ENCODE assay signal across 7 mouse cellular contexts in genomic region chr2:131233307-131234126, GRCm38 (mm10). TPM values are rescaled to one million over a fixed set of nuclear protein-coding genes. Genes with fewer than 3 reads are reported as not detected.
DNase-seq lines count a peak whose midpoint lies in the region; ATAC-seq lines count a peak whose summit lies in the region.

Gene Mavs, plus strand, starts transcription at chr2:131234063.

- peak; percentile 99 for ATAC-seq in intestine, embryonic 15.5 days

- peak within 1 kb of the TSS; percentile 90 for H3K4me2 ChIP-seq in intestine, embryonic 15.5 days (replicated peaks)

- DNase-seq in adrenal gland, adult 2 months, result peak; percentile 98
- DNase-seq in embryo, embryonic 11.5 days (ENCODE audit: low read depth, low spot score), result peak; percentile 91
- DNase-seq in gastrocnemius, postnatal 36 days, result peak; percentile 91 to 96
- DNase-seq in left cerebral cortex, postnatal 25 days (ENCODE audit: low spot score in 2 of 2), result peak; percentile 91 to 97
- DNase-seq in midbrain, embryonic 10.5 days (ENCODE audit: low spot score), result peak; percentile 96
- DNase-seq in right cerebral cortex, postnatal 4 days, result peak; percentile 86

- intact Hi-C loops in gastrocnemius, postnatal 36 days (cut with DNase I), result no loop called here
- intact Hi-C loops in left cerebral cortex, postnatal 25 days (cut with DNase I), result loop anchor here (5.0 kb wide), 1 partner anchor 136 kb away; no protein-coding TSS in a partner anchor

- no peaks in the 10 kb centered on the region for H3K27me3 ChIP-seq in intestine, embryonic 15.5 days (replicated peaks)
- no peaks in the 10 kb centered on the region for H3K27me3 ChIP-seq in midbrain, embryonic 10.5 days (ENCODE audit: low read depth, poor library complexity, severe bottlenecking)

- H3K9me3 ChIP-seq in intestine, embryonic 15.5 days, result no peaks in the 10 kb centered on the region
- no peaks in the 10 kb centered on the region for H3K9me3 ChIP-seq in midbrain, embryonic 10.5 days (replicated peaks)

- H3K9ac ChIP-seq in intestine, embryonic 15.5 days, result peak within 1 kb of the TSS; percentile 81

- WGBS in intestine, embryonic 15.5 days, result 15% methylated on average over 29 of the region's 29 CpGs
- WGBS in midbrain, embryonic 10.5 days, result 10% methylated on average over 29 of the region's 29 CpGs

- H3K36me3 ChIP-seq in intestine, embryonic 15.5 days, result no peaks in the 10 kb centered on the region
- H3K36me3 ChIP-seq in midbrain, embryonic 10.5 days, result peaks cover 5% of the 10 kb centered on the region; the same call in 1 of the 2 replicates

- H3K4me3 ChIP-seq in intestine, embryonic 15.5 days (replicated peaks), result peak within 1 kb of the TSS; percentile 68
- peak within 1 kb of the TSS; percentile 62 for H3K4me3 ChIP-seq in midbrain, embryonic 10.5 days

- peak within 1 kb of the TSS; percentile 71 for H3K27ac ChIP-seq in intestine, embryonic 15.5 days
- H3K27ac ChIP-seq in midbrain, embryonic 10.5 days (replicated peaks), result peak within 1 kb of the TSS; percentile 84

- H3K4me1 ChIP-seq in intestine, embryonic 15.5 days (replicated peaks), result peaks cover 19% of the 10 kb centered on the region; the same call in 1 of the 2 replicates
- H3K4me1 ChIP-seq in midbrain, embryonic 10.5 days, result peaks cover 35% of the 10 kb centered on the region

RNA-seq across cellular contexts. Expression of gene Mavs, which starts in this region (rescaled TPM):
- 10 to 100 TPM; 46.2 to 48.8 TPM for total RNA-seq in adrenal gland, adult 2 months (2021)
- polyA plus RNA-seq in adrenal gland, adult 2 months (2012; rRNA removed), result 81.8 and 89.7 TPM in 2 replicates
- total RNA-seq in gastrocnemius, postnatal 36 days (2021), result 10 to 100 TPM; 35.9 to 58.0 TPM
- polyA plus RNA-seq in intestine, embryonic 15.5 days (2015; fragmentation: Nextera tagmentation; extraction: Ambion mirVana), result 22.1 and 25.7 TPM in 2 replicates
- 1 to 10 TPM; 5.3 to 5.8 TPM for total RNA-seq in left cerebral cortex, postnatal 25 days (2021)
- 20.6 and 21.4 TPM in 2 replicates for polyA plus RNA-seq in midbrain, embryonic 10.5 days (2016; fragmentation: Nextera tagmentation; extraction: Ambion mirVana)

Comparison
In these comparisons a context has a peak if more than half of its experiments do, and no peak if none do; other contexts are left out.
1. Peak in every context shown above with its lines: DNase-seq, ATAC-seq, H3K4me3 ChIP-seq and H3K27ac ChIP-seq.
2. RNA of gene Mavs (total RNA-seq): 35.9 to 58.0 TPM in gastrocnemius, postnatal 36 days and 46.2 to 48.8 TPM in adrenal gland, adult 2 months; 5.3 to 5.8 TPM in left cerebral cortex, postnatal 25 days; every median in the first group is over 4 times any median in the second.